Mouse (Mus musculus) layer of hippocampus, adult 8-10 months (tissue): Measurements from ENCODE around the gene Rassf9. TPM values are rescaled to one million over a fixed set of nuclear protein-coding genes. Genes with fewer than 3 reads are reported as not detected.

Experiments
- DNase-seq, 2 experiments: peaks; one replicate each; pipeline ENCODE4 v3.0.0; 2022; ENCODE audit warnings: low spot score in 2 of 2
- total RNA-seq, 4 experiments: library from RNA; stranded (reverse); gene quantifications; 2 replicates each; pipeline ENCODE4 v1.2.4; 2022

The Rassf9 gene
- 1 to 10 TPM; 2.3 to 3.2 (median 2.7) TPM for total RNA-seq

DNA sequence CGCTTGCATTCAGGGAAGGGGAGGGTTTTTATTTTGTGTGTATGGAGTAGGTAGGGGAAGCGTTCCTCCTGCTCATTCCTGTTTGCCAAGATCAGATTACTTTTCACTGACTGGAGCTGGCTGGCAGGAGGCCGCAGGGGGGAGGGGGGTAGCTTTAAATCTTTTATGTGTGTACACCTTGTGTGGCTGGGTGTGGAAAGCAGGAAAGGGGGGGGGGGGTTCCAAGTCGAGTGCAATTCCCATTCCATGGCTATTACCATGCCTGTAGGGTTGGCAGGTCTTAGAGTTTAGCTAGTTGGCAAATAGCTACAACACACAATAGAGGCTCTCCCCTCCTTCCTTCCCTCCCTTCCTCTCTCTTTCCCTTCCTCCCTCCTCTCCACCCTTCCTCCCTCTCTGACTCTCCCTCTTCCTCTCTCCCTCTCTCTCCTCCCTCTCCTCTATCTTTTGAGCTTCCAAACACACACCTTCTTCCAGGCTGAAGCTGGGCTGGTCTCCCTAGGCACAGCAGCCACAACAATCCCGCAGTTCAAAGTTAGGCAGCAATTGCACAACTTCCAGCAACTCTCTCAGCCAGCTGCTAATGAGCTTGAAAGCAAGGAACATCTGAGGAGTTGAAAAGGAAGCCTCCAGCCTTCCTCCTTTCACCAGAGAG lies at the start of gene Rassf9:
Rassf9 (plus strand) TSS at position 416 of the 655 bp plus-strand sequence.
- DNase-seq: no peak

DNA sequence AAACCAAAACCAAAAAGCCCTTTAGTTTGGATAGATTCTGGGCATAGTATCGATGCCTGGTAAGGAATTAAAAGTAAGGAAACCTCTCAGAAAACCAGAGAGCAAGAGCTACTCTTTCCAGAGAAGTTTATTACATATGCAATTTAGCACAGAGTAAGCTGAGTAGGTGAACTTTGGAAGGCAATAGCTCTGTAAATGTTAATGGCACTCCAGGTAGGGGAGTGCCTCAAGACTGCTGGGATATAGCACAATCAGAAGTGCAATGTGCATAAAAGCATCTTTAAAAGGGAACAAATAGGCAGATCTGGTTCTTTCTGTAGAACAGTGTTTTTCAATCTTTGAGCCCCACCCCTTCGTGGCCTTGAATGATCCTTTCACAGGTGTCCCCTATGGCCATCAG lies 42.6 kb upstream of the Rassf9 start:
- DNase-seq: no peak

- no peak for DNase-seq
These were observed 21.6 kb upstream of the Rassf9 start, which contains the start of gene Nts for GRCm38 (mm10) chr10:102490386-102490785. Gene Nts (minus strand): TSS chr10:102490486.

- DNase-seq: peak in 1 of 2 experiments; percentile 42
These were observed 20.2 kb upstream of the Rassf9 start for GRCm38 (mm10) chr10:102491792-102492191.

- DNase-seq: no peak
These were observed 13.3 kb upstream of the Rassf9 start for GRCm38 (mm10) chr10:102498754-102499153.

DNA sequence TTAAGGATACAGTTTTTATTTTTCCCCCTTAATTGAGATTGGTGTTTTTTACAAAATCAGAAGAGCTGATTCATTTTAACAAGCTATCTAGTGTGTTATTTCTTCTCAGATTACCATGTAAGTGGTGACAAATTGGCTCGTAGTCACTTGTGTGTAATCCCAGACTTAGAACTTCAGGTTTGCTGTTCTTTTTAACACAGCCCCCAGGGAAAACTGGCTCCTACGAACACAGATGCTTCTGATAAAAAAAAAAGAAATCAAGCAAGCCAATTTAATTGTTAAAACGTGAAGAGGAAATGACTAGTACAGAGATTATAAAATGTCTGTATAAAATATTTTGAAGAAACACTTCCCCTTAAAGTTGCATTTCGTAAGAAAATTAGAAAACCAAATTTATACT lies 4.6 kb upstream of the Rassf9 start:
- DNase-seq: no peak

GRCm38 (mm10) chr10:102511461-102511806 lies 588 bp upstream of the Rassf9 start:
- no peak for DNase-seq

DNA sequence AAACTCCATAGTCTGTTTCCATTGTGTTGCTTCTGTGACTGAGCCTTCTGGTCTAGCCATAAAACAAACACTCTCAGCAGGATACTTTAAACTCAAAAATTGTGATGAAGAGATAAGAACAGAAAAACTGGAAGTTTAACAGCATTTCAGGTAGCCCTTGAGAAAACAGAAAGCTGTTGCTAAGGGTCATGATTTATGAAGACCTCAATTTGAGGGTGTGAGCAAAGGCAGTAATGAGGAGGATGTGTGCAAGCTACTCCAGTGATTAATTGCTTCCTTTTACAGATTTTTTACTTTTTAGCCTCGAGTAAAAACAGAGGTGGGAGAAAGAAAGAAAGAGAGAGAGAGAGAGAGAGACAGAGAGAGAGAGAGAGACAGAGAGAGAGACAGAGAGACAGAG lies 2.1 kb downstream of the Rassf9 start:
- DNase-seq: no peak

DNA sequence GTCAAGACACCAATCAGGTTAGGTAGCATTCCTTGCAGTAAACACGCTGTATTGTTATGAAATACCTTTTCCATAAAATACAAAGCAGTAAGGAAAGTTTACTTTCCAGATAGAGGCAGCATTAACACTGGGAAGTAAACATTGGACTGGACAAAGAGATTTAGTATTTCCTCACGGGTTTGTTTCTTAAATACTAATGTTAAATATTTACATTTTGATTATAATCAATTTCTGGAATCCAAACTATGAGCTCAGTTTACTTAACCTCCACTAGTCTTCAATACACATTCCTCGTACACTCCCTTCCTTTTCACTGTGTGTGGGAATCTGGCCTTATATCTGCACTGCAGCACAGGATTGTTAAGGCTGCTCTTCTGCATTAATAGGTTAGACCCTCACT lies 15.9 kb downstream of the Rassf9 start:
- no peak for DNase-seq

- no peak for DNase-seq
These were observed 41.9 kb downstream of the Rassf9 start for GRCm38 (mm10) chr10:102553941-102554340.

GRCm38 (mm10) chr10:102562488-102562887 lies 50.5 kb downstream of the Rassf9 start:
- no peak for DNase-seq

DNA sequence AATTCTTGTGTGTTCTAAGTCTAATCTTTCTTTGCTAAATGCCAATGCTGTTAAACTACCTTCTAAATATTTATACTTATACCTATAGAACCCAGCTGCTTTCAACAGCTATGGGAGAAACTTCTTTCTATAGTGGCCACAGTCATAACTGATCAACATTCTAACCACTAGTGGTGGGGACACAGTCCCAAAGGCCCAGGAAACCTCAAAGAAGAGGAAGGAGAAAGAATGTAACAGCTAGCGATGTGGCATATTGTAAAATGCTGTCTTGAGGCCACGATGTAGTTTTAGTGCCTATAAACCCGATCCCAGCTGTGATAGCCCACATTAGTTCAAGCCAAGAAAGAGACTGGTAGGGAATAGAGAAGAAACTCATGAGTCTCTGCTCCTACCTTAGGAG lies 65.9 kb downstream of the Rassf9 start:
- no peak for DNase-seq

- DNase-seq: peak; percentile 9 to 11
These were observed 82.3 kb downstream of the Rassf9 start for GRCm38 (mm10) chr10:102594306-102594705.

Other genes with a start within 250 kb of the Rassf9 start
- 10 to 100 TPM; 13.1 to 17.0 (median 15.0) TPM for gene Nts, start 21.7 kb upstream of the Rassf9 start, total RNA-seq